Mouse (Mus musculus): ENCODE measurements around the gene Stac3.

DNA sequence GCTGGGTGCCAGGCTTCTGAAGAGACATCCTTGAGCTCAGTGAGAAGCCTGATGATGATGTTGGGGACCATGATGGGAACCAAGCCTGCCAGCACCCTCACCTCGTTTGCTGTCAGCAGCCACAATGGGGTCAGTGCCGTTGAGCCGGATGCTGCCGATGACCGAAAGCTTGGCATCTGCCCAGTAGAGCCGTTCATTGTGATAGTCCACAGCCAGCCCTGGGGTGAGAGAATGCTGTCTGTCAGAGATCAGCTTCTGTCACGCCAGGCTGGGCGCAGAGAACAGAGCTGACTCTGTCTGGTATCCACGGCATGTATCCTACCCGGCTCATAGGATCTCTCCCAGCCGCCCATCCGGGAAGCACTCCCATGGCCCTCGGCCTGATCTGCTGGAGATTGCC lies 40.6 kb downstream of the Stac3 start:
- TF ChIP-seq CTCF (IDR thresholded peaks at IDR 0.05; ENCODE audit: insufficient read depth, low read depth, low read length) (no peak), POLR2A (IDR thresholded peaks at IDR 0.05; ENCODE audit: insufficient read depth, low read depth, low read length) (no peak)
